Mouse (Mus musculus) stomach, postnatal 0 days (tissue): ENCODE results near the gene Mt3. TPM values are rescaled to one million over a fixed set of nuclear protein-coding genes. Genes with fewer than 3 reads are reported as not detected.
"Not testable (repeated sequence)": the region's sequence is repeated elsewhere in the genome, so short reads cannot be mapped to it uniquely, and the experiment has no call there.

ENCODE experiments used
- ATAC-seq: fragments of 200-750 bp; cut with Nextera tagmentation; 2 replicates; pipeline ENCODE4 v1.8.0; 2017; ENCODE audit not compliant: low FRiP score, low TSS enrichment
- DNase-seq: peaks from one replicate; pipeline ENCODE4 v3.0.0-alpha.2; 2016; ENCODE audit warnings: low spot score
- H3K27ac ChIP-seq: fragments of 300-500 bp; sonication (generic); replicated peaks from 2 replicates; pipeline ENCODE4 v1.5.1; 2014; ENCODE audit warnings: mild to moderate bottlenecking, control low read depth
- H3K27me3 ChIP-seq: fragments of 300-500 bp; sonication (generic); 2 replicates; pipeline ENCODE4 v1.6.1; 2014; ENCODE audit warnings: low read length; ENCODE audit not compliant: control insufficient read depth, insufficient read depth
- H3K36me3 ChIP-seq: fragments of 300-500 bp; sonication (generic); 2 replicates; pipeline ENCODE4 v1.6.1; 2014; ENCODE audit warnings: low read length, mixed read lengths; ENCODE audit not compliant: control insufficient read depth, insufficient read depth
- H3K4me1 ChIP-seq: fragments of 300-500 bp; sonication (generic); replicated peaks from 2 replicates; pipeline ENCODE4 v1.6.1; 2014; ENCODE audit warnings: antibody characterized with exemption; ENCODE audit not compliant: control insufficient read depth, insufficient read depth
- H3K4me2 ChIP-seq: fragments of 300-500 bp; sonication (generic); replicated peaks from 2 replicates; pipeline ENCODE4 v1.6.1; 2014; ENCODE audit warnings: low read depth, mild to moderate bottlenecking, control low read depth, moderate library complexity
- H3K4me3 ChIP-seq: fragments of 300-500 bp; sonication (generic); 2 replicates; pipeline ENCODE4 v1.5.1; 2014; ENCODE audit warnings: low read depth, low read length, control low read depth
- H3K9ac ChIP-seq: fragments of 300-500 bp; sonication (generic); 2 replicates; pipeline ENCODE4 v1.6.1; 2014; ENCODE audit warnings: mild to moderate bottlenecking, low read length, control low read depth, mixed read lengths
- H3K9me3 ChIP-seq: fragments of 300-500 bp; sonication (generic); 2 replicates; pipeline ENCODE4 v1.6.1; 2016; ENCODE audit warnings: low read length; ENCODE audit not compliant: control insufficient read depth
- CTCF ChIP-seq: IDR thresholded peaks from 2 replicates; pipeline ENCODE4 v1.5.1; 2016; ENCODE audit warnings: antibody characterized with exemption, low read depth, mild to moderate bottlenecking, moderate library complexity
- EP300 ChIP-seq: optimal IDR thresholded peaks from 2 replicates; pipeline ENCODE3; 2016; ENCODE audit warnings: antibody characterized with exemption
- WGBS: fragments of 180-500 bp; shearing (Covaris S2); extraction: QIAGEN DNeasy Blood & Tissue Kit; methylation state at CpG from one replicate; pipeline ENCODE4 v1.1.7; 2014; 5-methylcytosine and 5-hydroxymethylcytosine counted together
- polyA plus RNA-seq: library from polyadenylated mRNA; unstranded; fragments of >200 nt; fragmentation: Nextera tagmentation; extraction: Ambion mirVana; gene quantifications from 2 replicates; pipeline ENCODE4 v1.2.1, GENCODE M21; 2015

Mt3 gene
- polyA plus RNA-seq, 1 experiment from 2014 or later = 5.3 TPM

DNA sequence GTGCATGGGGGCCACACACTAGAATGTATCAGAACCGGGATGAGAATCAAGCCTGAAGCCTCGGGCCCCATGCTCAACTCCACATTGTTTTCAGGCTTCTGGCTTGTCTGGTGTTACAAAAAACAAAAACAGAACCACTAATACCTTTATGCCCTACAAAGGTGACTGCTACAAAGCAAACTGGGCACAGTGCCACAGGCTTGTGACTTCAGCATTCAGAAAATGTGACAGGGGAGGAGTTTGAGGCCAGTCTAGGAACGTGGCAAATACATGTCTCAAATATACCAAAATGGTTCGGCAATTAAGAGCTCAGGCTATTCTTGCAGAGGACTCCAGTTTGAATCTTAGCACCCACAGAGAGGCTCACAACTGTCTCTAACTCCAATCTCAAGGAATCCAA lies 3.7 kb downstream of the Mt3 start:
- Histone ChIP-seq H3K4me2 (no peak overlapping the region), H3K9me3 (no peaks in the 10 kb centered on the region), H3K4me1 (no peaks in the 10 kb centered on the region), H3K27ac (no peak overlapping the region), H3K4me3 (no peak overlapping the region), H3K36me3 (no peaks in the 10 kb centered on the region), H3K27me3 (no peaks in the 10 kb centered on the region), H3K9ac (no peak overlapping the region)
- WGBS = 54% methylated on average over 4 of the region's 4 CpGs
- DNase-seq (peak; percentile 71), ATAC-seq (peak; percentile 64)
- TF ChIP-seq EP300 (no peak), CTCF (no peak)

GRCm38 (mm10) chr8:94165772-94166171 lies 13.4 kb downstream of the Mt3 start:
- not testable (repeated sequence) for H3K4me1 ChIP-seq, H3K36me3 ChIP-seq, H3K9me3 ChIP-seq, H3K27ac ChIP-seq, DNase-seq, H3K4me3 ChIP-seq, H3K27me3 ChIP-seq, H3K9ac ChIP-seq, H3K4me2 ChIP-seq, ATAC-seq
- 64% methylated on average over 8 of the region's 8 CpGs for WGBS

DNA sequence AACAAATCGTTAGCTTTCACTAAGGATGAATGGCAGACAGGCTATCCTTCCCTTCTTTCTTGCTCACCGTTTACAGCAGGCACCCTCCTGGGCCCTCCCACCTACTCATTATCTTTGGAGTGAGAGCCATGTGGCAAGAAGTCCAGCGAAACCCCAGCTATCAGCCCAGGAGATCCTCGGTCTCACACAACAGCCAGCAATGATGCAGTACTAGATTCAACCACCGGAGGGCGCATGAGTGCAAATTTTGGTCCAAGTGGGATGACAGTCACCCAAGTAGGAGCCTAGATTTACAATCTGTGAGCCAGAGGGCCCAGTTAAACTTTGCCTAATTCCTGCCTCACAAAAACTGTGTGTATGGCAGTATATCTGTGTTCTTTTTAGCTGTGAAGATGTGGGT lies 14.8 kb downstream of the Mt3 start:
- no peak overlapping the region for H3K9ac ChIP-seq
- no peaks in the 10 kb centered on the region for H3K36me3 ChIP-seq
- WGBS = 5% methylated on average over 6 of the region's 6 CpGs
- no peaks in the 10 kb centered on the region for H3K9me3 ChIP-seq
- H3K4me2 ChIP-seq = 0 out of 2 replicates have a peak overlapping the region, but pooled peaks have one; percentile 9
- H3K27ac ChIP-seq = no peak overlapping the region
- H3K27me3 ChIP-seq = 0 out of 2 replicates have a peak, but pooled peaks cover 2% of the 10 kb centered on the region
- H3K4me3 ChIP-seq = no peak overlapping the region
- H3K4me1 ChIP-seq = peaks cover 5% of the 10 kb centered on the region
- TF ChIP-seq CTCF (peak; percentile 95), EP300 (no peak)
- DNase-seq (peak; percentile 91), ATAC-seq (peak; percentile 43; the same call in 1 of the 2 replicates)

GRCm38 (mm10) chr8:94169547-94169946 lies 17.1 kb downstream of the Mt3 start:
- H3K27me3 ChIP-seq = 0 out of 2 replicates have a peak, but pooled peaks cover 2% of the 10 kb centered on the region
- H3K4me1 ChIP-seq = peaks cover 5% of the 10 kb centered on the region
- no peak for ATAC-seq

DNA sequence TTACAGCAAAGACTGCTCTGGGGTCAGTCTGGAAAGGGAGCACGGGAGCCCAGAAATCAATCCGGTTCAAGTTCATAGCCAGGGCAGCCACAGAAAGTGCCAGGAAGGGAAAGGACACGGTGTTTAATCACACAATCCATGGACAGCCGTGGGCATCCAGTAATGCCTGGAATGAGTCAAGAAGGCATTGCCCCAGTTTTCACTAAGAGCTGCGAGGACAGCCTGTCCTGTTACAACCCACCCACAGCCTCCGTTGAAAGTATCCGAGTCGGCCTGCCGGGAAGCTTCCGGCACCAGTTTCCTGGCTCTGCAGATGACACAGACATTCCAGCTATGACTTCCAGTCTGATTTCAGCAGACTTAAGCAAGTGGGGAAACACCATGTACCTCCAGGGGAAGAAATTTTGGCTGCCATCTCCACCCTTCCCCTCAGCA lies 18.9 kb downstream of the Mt3 start:
- H3K9ac ChIP-seq = no peak overlapping the region
- peak overlapping the region; percentile 87; the same call in 1 of the 2 replicates for H3K27ac ChIP-seq
- 0 out of 2 replicates have a peak, but pooled peaks cover 2% of the 10 kb centered on the region for H3K27me3 ChIP-seq
- peaks cover 5% of the 10 kb centered on the region for H3K4me1 ChIP-seq
- 33% methylated on average over 10 of the region's 10 CpGs for WGBS
- ATAC-seq (no peak), DNase-seq (peak; percentile 39)
- H3K4me2 ChIP-seq = peak overlapping the region; percentile 83
- no peaks in the 10 kb centered on the region for H3K36me3 ChIP-seq
- H3K4me3 ChIP-seq = peak overlapping the region; percentile 49
- no peak for TF ChIP-seq EP300
- no peak for TF ChIP-seq CTCF
- no peaks in the 10 kb centered on the region for H3K9me3 ChIP-seq

More at GRCm38 (mm10) chr8:94169547-94169946, 17.1 kb downstream of the Mt3 start:
- DNase-seq = no peak
- Histone ChIP-seq H3K4me2 (no peak overlapping the region), H3K27ac (no peak overlapping the region), H3K36me3 (no peaks in the 10 kb centered on the region), H3K9me3 (no peaks in the 10 kb centered on the region), H3K9ac (no peak overlapping the region), H3K4me3 (no peak overlapping the region)
- no peak for TF ChIP-seq CTCF
- no peak for TF ChIP-seq EP300
- 71% methylated on average over 5 of the region's 5 CpGs for WGBS

DNA sequence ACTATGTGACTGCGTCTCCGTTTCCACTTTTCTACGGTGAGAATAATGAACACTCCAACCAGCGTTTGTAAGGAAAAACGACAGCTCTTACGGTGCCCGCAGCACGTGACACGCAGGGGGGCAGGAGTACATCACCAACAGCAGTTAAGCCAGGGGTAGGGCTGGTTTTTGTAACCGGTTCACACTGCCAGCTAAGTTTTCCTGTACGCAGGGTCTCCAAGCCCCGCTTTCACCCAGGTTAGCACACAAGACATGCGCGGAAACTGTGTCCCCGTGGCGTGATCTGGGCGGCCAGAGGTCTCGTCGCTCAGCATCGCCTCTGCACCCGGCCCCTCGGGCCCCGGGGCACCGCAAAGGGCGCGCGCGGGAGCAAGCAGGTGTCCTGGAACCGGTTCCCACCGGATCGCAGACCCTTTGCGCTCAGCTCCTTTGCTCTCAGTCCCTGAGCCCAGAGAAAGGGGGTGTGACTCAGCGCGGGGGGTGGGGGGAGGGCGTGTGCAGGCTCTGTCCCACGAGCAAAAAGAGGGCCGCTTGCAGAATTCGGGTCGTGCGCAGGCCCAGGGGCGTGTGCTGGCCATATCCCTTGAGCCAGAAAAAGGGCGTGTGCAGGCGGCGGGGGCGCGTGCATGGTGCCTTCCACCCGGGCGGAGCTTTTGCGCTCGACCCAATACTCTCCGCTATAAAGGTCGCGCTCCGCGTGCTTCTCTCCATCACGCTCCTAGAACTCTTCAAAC lies 19.8 kb downstream of the Mt3 start, which contains the start of gene Mt2:
Gene Mt2 (plus strand): TSS at position 590 of the 734 bp plus-strand sequence.
- 2% methylated on average over 54 of the region's 56 CpGs for WGBS
- Histone ChIP-seq H3K4me3 (peak within 1 kb of the TSS; percentile 49), H3K9ac (peak within 1 kb of the TSS; percentile 51), H3K4me1 (peaks cover 5% of the 10 kb centered on the region), H3K4me2 (peak within 1 kb of the TSS; percentile 83), H3K9me3 (no peaks in the 10 kb centered on the region), H3K36me3 (no peaks in the 10 kb centered on the region), H3K27me3 (0 out of 2 replicates have a peak, but pooled peaks cover 2% of the 10 kb centered on the region), H3K27ac (peak within 1 kb of the TSS; percentile 87)
- peak; percentile 92 for ATAC-seq
- TF ChIP-seq EP300 (no peak), CTCF (no peak)
- DNase-seq = peak; percentile 96
